Mouse (Mus musculus) limb, embryonic 15.5 days (tissue): ENCODE results near the gene Wnt6. TPM values are rescaled to one million over a fixed set of nuclear protein-coding genes. Genes with fewer than 3 reads are reported as not detected.

Source experiments
- ATAC-seq: fragments of 200-750 bp; cut with Nextera tagmentation; 2 replicates; pipeline ENCODE4 v1.8.0; 2017; ENCODE audit warnings: low read depth, moderate TSS enrichment; ENCODE audit not compliant: insufficient number of reproducible peaks, low FRiP score, low TSS enrichment
- H3K27ac ChIP-seq: fragments of 300-500 bp; sonication (generic); 2 replicates; pipeline ENCODE4 v1.5.1; 2015; ENCODE audit warnings: moderate library complexity, mild to moderate bottlenecking, inconsistent platforms
- H3K27me3 ChIP-seq: fragments of 300-500 bp; sonication (generic); 2 replicates; pipeline ENCODE4 v1.6.1; 2015; ENCODE audit warnings: inconsistent platforms
- H3K36me3 ChIP-seq: fragments of 300-500 bp; sonication (generic); 2 replicates; pipeline ENCODE4 v1.6.1; 2015; ENCODE audit warnings: inconsistent platforms
- H3K4me1 ChIP-seq: fragments of 300-500 bp; sonication (generic); 2 replicates; pipeline ENCODE4 v1.6.1; 2015; ENCODE audit warnings: inconsistent platforms
- H3K4me2 ChIP-seq: fragments of 300-500 bp; sonication (generic); 2 replicates; pipeline ENCODE4 v1.6.1; 2015; ENCODE audit warnings: mild to moderate bottlenecking, inconsistent platforms
- H3K4me3 ChIP-seq: fragments of 300-500 bp; sonication (generic); 2 replicates; pipeline ENCODE4 v1.5.1; 2015; ENCODE audit warnings: mild to moderate bottlenecking, inconsistent platforms
- H3K9ac ChIP-seq: fragments of 300-500 bp; sonication (generic); 2 replicates; pipeline ENCODE4 v1.6.1; 2015; ENCODE audit warnings: inconsistent platforms
- H3K9me3 ChIP-seq: fragments of 300-500 bp; sonication (generic); 2 replicates; pipeline ENCODE4 v1.6.1; 2016; ENCODE audit warnings: inconsistent platforms
- WGBS: fragments of 180-500 bp; shearing (Covaris S2); methylation state at CpG from one replicate; pipeline ENCODE4 v1.1.7; 2015; 5-methylcytosine and 5-hydroxymethylcytosine counted together
- polyA plus RNA-seq: library from polyadenylated mRNA; unstranded; fragments of >200 nt; fragmentation: Nextera tagmentation; extraction: Ambion mirVana; gene quantifications from 2 replicates; pipeline ENCODE4 v1.2.1, GENCODE M21; 2015

The Wnt6 gene
- polyA plus RNA-seq, 1 experiment from 2014 or later: 53.6 TPM

- WGBS: 29% methylated on average over 3 of the region's 3 CpGs
- Histone ChIP-seq H3K36me3 (no peaks in the 10 kb centered on the region), H3K9ac (no peak overlapping the region)
Measured at GRCm38 (mm10) chr1:74778934-74779486, 7.3 kb downstream of the Wnt6 start.

GRCm38 (mm10) chr1:74782045-74782444 lies 10.4 kb downstream of the Wnt6 start:
- no peak overlapping the region for H3K9ac ChIP-seq
- H3K27me3 ChIP-seq: peaks cover 91% of the 10 kb centered on the region
- no peak overlapping the region for H3K27ac ChIP-seq
- ATAC-seq: no peak
- H3K4me1 ChIP-seq: peaks cover 24% of the 10 kb centered on the region
- no peak overlapping the region for H3K4me2 ChIP-seq
- H3K36me3 ChIP-seq: no peaks in the 10 kb centered on the region
- H3K9me3 ChIP-seq: no peaks in the 10 kb centered on the region
- H3K4me3 ChIP-seq: no peak overlapping the region
- 27% methylated on average over 14 of the region's 14 CpGs for WGBS

More at GRCm38 (mm10) chr1:74778934-74779486, 7.3 kb downstream of the Wnt6 start:
- H3K27me3 ChIP-seq: peaks cover 91% of the 10 kb centered on the region
- no peak overlapping the region for H3K4me3 ChIP-seq
- peaks cover 24% of the 10 kb centered on the region for H3K4me1 ChIP-seq
- no peak overlapping the region for H3K27ac ChIP-seq
- no peak overlapping the region for H3K4me2 ChIP-seq
- ATAC-seq: no peak
- H3K9me3 ChIP-seq: no peaks in the 10 kb centered on the region

GRCm38 (mm10) chr1:74783554-74783953 lies 11.9 kb downstream of the Wnt6 start:
- ATAC-seq: no peak
- no peak overlapping the region for H3K27ac ChIP-seq
- peaks cover 91% of the 10 kb centered on the region for H3K27me3 ChIP-seq
- no peaks in the 10 kb centered on the region for H3K36me3 ChIP-seq
- peak overlapping the region; percentile 90 for H3K4me2 ChIP-seq
- no peaks in the 10 kb centered on the region for H3K9me3 ChIP-seq
- under 1% methylated on average over 13 of the region's 13 CpGs for WGBS
- H3K9ac ChIP-seq: no peak overlapping the region
- H3K4me3 ChIP-seq: peak overlapping the region; percentile 43
- H3K4me1 ChIP-seq: peaks cover 29% of the 10 kb centered on the region

GRCm38 (mm10) chr1:74784041-74784759 lies 12.5 kb downstream of the Wnt6 start:
- no peak overlapping the region for H3K27ac ChIP-seq
- no peak for ATAC-seq
- H3K9me3 ChIP-seq: no peaks in the 10 kb centered on the region
- no peaks in the 10 kb centered on the region for H3K36me3 ChIP-seq
- peak overlapping the region; percentile 43 for H3K4me3 ChIP-seq
- 3% methylated on average over 67 of the region's 67 CpGs for WGBS
- peak overlapping the region; percentile 90 for H3K4me2 ChIP-seq
- H3K4me1 ChIP-seq: peaks cover 35% of the 10 kb centered on the region
- no peak overlapping the region for H3K9ac ChIP-seq
- peaks cover 91% of the 10 kb centered on the region for H3K27me3 ChIP-seq

GRCm38 (mm10) chr1:74787846-74788245 lies 16.2 kb downstream of the Wnt6 start:
- peaks cover 53% of the 10 kb centered on the region for H3K4me1 ChIP-seq
- H3K9me3 ChIP-seq: no peaks in the 10 kb centered on the region
- no peak overlapping the region for H3K4me3 ChIP-seq
- no peak overlapping the region for H3K27ac ChIP-seq
- no peaks in the 10 kb centered on the region for H3K36me3 ChIP-seq
- H3K9ac ChIP-seq: no peak overlapping the region
- 7% methylated on average over 7 of the region's 7 CpGs for WGBS
- H3K27me3 ChIP-seq: peaks cover 95% of the 10 kb centered on the region
- no peak overlapping the region for H3K4me2 ChIP-seq
- no peak for ATAC-seq

- ATAC-seq: no peak
- 21% methylated on average over 6 of the region's 6 CpGs for WGBS
- Histone ChIP-seq H3K9me3 (no peaks in the 10 kb centered on the region), H3K4me3 (no peak overlapping the region), H3K36me3 (no peaks in the 10 kb centered on the region), H3K4me1 (peaks cover 52% of the 10 kb centered on the region), H3K27me3 (peaks cover 95% of the 10 kb centered on the region), H3K27ac (no peak overlapping the region), H3K4me2 (no peak overlapping the region), H3K9ac (no peak overlapping the region)
Measured at GRCm38 (mm10) chr1:74788603-74789176, 17.0 kb downstream of the Wnt6 start.

GRCm38 (mm10) chr1:74790095-74790494 lies 18.4 kb downstream of the Wnt6 start:
- Histone ChIP-seq H3K27ac (no peak overlapping the region), H3K9me3 (no peaks in the 10 kb centered on the region), H3K4me2 (no peak overlapping the region), H3K9ac (no peak overlapping the region), H3K4me1 (peaks cover 56% of the 10 kb centered on the region), H3K36me3 (no peaks in the 10 kb centered on the region), H3K27me3 (peaks cover 95% of the 10 kb centered on the region), H3K4me3 (no peak overlapping the region)
- ATAC-seq: no peak
- 19% methylated on average over 3 of the region's 3 CpGs for WGBS

- Histone ChIP-seq H3K4me1 (peaks cover 59% of the 10 kb centered on the region), H3K36me3 (no peaks in the 10 kb centered on the region), H3K27ac (peak within 1 kb of the TSS; percentile 38; the same call in 1 of the 2 replicates), H3K9ac (peak within 1 kb of the TSS; percentile 20), H3K9me3 (no peaks in the 10 kb centered on the region), H3K27me3 (peaks cover 94% of the 10 kb centered on the region), H3K4me3 (peak within 1 kb of the TSS; percentile 36), H3K4me2 (peak within 1 kb of the TSS; percentile 73)
- ATAC-seq: no peak
- WGBS: 3% methylated on average over 11 of the region's 11 CpGs
Measured at GRCm38 (mm10) chr1:74791249-74791648, 19.6 kb downstream of the Wnt6 start, which contains the start of gene Wnt10a. TSS of gene Wnt10a (plus strand) at chr1:74791516.

GRCm38 (mm10) chr1:74792831-74793660 lies 21.4 kb downstream of the Wnt6 start:
- Histone ChIP-seq H3K4me1 (peaks cover 67% of the 10 kb centered on the region), H3K9me3 (no peaks in the 10 kb centered on the region), H3K4me3 (no peak overlapping the region; the same call in 1 of the 2 replicates), H3K27ac (no peak overlapping the region; the same call in 1 of the 2 replicates), H3K4me2 (peak overlapping the region; percentile 53), H3K27me3 (peaks cover 93% of the 10 kb centered on the region), H3K9ac (no peak overlapping the region), H3K36me3 (no peaks in the 10 kb centered on the region)
- ATAC-seq: no peak
- 32% methylated on average over 19 of the region's 19 CpGs for WGBS

- Histone ChIP-seq H3K4me1 (peaks cover 56% of the 10 kb centered on the region), H3K36me3 (no peaks in the 10 kb centered on the region), H3K9ac (no peak overlapping the region), H3K4me2 (peak overlapping the region; percentile 53), H3K4me3 (peak overlapping the region; percentile 28), H3K27me3 (peaks cover 94% of the 10 kb centered on the region), H3K27ac (no peak overlapping the region), H3K9me3 (no peaks in the 10 kb centered on the region)
- under 1% methylated on average over 33 of the region's 38 CpGs for WGBS
- peak; percentile 31; the same call in 1 of the 2 replicates for ATAC-seq
Measured at GRCm38 (mm10) chr1:74794487-74795144, 22.9 kb downstream of the Wnt6 start.

GRCm38 (mm10) chr1:74795145-74795529 lies 23.4 kb downstream of the Wnt6 start:
- Histone ChIP-seq H3K9ac (no peak overlapping the region), H3K4me1 (peaks cover 51% of the 10 kb centered on the region), H3K4me3 (peak overlapping the region; percentile 28; the same call in 1 of the 2 replicates), H3K27ac (no peak overlapping the region), H3K9me3 (no peaks in the 10 kb centered on the region), H3K36me3 (no peaks in the 10 kb centered on the region), H3K4me2 (peak overlapping the region; percentile 53), H3K27me3 (peaks cover 94% of the 10 kb centered on the region)
- WGBS: 1% methylated on average over 6 of the region's 11 CpGs
- ATAC-seq: no peak
